Mouse (Mus musculus) forelimb bud, embryonic 11.5 days (tissue): ENCODE data around the gene Nabp1.

Experiments
- DNase-seq: peaks from one replicate; pipeline ENCODE4 v3.0.0-alpha.2; 2012; ENCODE audit warnings: low read depth, low spot score

Gene Nabp1

GRCm38 (mm10) chr1:51478262-51479026 is at the start of gene Nabp1:
Nabp1 (minus strand) TSS chr1:51478425.
- peak; percentile 98 for DNase-seq

- DNase-seq, result no peak
These were observed 47.5 kb upstream of the Nabp1 start for GRCm38 (mm10) chr1:51525563-51526265.

GRCm38 (mm10) chr1:51521651-51522050 is 43.4 kb upstream of the Nabp1 start:
- DNase-seq, result no peak

GRCm38 (mm10) chr1:51520246-51520780 is 42.1 kb upstream of the Nabp1 start:
- DNase-seq, result no peak

DNA sequence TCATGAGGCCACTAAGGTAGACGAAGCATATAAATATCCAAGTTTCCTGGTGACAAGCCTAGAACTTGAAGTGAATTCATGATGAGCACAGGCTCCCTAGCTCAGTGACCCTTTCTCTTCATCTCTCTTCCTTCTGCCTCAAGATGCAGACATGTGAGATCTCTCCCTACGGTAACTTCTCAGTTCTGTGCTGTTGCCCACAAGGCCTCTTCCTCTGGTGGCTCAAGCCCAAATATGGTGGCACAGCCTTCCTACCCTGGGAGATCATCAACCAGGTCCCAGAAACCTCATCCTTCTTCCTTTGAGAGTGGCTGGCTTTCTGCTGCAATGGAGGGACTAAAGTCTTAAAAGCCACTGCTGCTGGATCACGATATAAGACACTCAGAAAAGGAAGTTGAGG is 40.9 kb upstream of the Nabp1 start:
- DNase-seq, result no peak

GRCm38 (mm10) chr1:51515625-51516024 is 37.4 kb upstream of the Nabp1 start:
- DNase-seq, result no peak

DNA sequence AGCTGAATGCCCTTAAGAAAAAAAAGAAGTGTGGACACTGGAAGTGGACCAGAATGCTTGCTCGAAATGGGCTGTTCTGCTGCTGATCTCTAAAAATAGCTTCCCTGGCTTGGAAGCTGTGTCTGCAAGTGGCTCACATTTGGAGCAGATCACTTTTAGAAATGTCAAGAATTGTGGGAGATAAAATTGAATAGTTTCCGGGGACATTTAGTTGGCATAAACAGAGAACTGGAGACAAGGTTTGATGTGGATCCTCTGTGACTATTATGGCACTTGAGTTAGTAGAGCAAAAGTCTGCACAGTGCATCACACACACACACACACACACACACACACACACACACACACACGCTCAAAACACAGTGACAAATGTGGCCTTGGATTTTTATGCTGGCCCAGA is 36.8 kb upstream of the Nabp1 start:
- DNase-seq, result no peak

GRCm38 (mm10) chr1:51514379-51514778 is 36.2 kb upstream of the Nabp1 start:
- DNase-seq, result no peak

GRCm38 (mm10) chr1:51513059-51513713 is 35.0 kb upstream of the Nabp1 start:
- DNase-seq, result peak; percentile 35

DNA sequence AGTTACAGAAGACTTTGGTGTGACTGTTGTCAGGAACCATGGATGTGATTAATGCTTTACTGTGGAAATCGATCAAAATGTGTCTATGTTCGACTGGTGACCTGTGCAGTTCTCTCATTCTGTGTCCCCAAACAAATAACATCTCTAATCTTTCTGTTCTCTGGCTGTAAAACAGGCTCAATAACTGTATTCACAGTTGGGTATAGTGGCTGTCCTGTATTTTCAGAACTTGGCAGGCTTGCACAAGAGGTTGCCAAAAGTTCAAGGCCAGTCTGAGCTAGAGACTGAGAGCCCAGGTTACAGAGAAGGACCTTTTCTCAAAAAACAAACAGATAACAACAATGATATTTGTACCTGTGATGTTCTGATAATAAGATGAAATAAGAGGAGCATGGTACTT is 34.1 kb upstream of the Nabp1 start:
- DNase-seq, result no peak

DNA sequence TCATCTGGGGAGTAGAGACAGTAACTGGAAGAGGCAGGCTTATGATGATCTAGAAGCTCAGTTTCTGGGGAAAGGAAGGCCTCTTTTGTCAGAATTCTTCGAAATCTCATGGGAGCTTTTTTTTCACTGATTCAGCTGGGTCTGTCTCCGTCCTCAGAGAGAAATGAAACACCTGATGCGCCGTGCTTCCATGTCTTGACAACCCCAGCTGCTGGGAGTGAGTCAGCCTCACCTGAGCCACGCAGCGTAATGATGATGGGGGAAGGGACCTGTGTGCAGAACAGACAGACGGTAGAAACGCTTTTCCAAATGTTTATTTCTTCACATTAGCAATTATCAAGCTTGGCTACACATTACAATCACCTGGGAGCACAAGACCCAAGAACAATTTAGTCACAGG is 31.6 kb upstream of the Nabp1 start:
- DNase-seq, result no peak

GRCm38 (mm10) chr1:51509083-51509482 is 30.9 kb upstream of the Nabp1 start:
- peak; percentile 55 for DNase-seq

DNA sequence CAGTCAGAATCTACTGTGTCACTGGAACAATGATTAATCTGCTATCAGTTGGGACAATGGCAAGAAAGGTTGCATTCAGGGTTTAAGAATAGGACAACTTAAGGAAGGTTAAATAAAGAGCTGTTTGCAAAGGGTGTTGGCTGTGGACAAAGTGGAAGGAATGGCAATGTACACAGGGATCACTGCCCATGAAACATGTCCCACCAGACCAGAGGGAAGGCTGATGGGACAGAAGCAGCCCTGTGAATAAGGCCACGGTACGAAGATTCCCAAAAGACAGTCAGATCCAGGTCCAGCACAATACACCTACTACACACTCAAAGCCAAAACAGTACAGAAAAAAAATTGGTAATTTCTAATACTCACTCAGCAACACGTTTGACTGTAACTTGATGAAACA is 30.3 kb upstream of the Nabp1 start:
- no peak for DNase-seq

- no peak for DNase-seq
These were observed 29.2 kb upstream of the Nabp1 start for GRCm38 (mm10) chr1:51507436-51507835.

- DNase-seq, result no peak
These were observed 28.0 kb upstream of the Nabp1 start for GRCm38 (mm10) chr1:51506236-51506635.

DNA sequence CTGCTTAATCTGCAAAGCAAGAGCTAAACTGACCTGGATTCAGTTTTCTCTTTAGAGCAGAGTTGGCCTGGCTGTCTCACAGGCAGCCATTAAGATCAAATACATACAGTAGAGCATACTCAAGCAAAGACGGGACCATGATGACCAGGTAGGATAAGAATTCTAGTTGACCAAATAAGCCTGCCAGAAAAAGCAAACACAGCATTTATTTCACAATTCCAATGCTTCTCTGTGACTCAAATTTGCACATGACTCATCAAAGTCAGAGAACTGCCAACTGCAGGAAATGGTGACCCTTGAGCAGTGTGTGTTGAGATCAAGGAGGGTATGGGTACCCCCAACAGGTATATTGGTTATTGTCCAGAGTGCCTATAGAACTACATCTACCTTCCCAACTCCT is 27.4 kb upstream of the Nabp1 start:
- DNase-seq, result no peak

- DNase-seq, result no peak
These were observed 24.8 kb upstream of the Nabp1 start for GRCm38 (mm10) chr1:51503055-51503454.

- no peak for DNase-seq
These were observed 24.1 kb upstream of the Nabp1 start for GRCm38 (mm10) chr1:51502353-51502752.

GRCm38 (mm10) chr1:51501251-51501650 is 23.0 kb upstream of the Nabp1 start:
- DNase-seq, result no peak

- no peak for DNase-seq
These were observed 20.4 kb upstream of the Nabp1 start for GRCm38 (mm10) chr1:51498601-51499098.

GRCm38 (mm10) chr1:51496163-51496562 is 17.9 kb upstream of the Nabp1 start:
- DNase-seq, result no peak
